Mouse (Mus musculus): ENCODE measurements around the gene Chd5.

DNA sequence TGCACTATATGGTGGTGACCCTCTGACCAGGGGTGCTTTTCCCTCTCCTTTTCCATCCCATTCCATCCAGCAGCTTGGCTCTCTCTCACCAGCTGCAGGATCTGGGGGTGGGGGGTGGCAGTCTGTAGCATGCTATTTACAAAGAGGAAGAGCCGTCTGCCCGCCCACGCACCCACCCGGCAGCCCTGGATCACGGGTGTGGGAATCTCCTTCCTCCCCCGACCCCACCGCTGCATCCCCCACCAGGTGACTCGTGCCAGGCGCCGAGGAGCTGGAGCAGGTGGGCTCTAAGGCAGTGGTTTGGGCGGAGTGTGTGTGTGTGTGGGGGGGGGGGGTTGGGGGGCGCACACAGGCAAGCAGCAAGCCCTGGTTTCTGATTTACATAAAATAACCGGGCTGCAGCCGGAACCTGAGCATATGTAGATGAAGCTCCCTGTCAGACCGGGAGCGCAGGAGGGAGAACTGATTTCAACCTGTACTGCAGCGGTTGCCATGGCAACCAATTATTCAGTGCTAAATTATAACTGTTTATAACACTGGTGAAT, 11.5 kb downstream of the Chd5 start:
- no peak for TF ChIP-seq CTCF (IDR thresholded peaks at IDR 0.05; ENCODE audit: borderline replicate concordance, insufficient read depth, low read depth, low read length)
- TF ChIP-seq POLR2A (IDR thresholded peaks at IDR 0.05; ENCODE audit: borderline replicate concordance, insufficient read depth, low read length): no peak
